Mouse (Mus musculus) lung, adult 2 months (tissue): ENCODE data around the gene Axl. TPM values are rescaled to one million over a fixed set of nuclear protein-coding genes. Genes with fewer than 3 reads are reported as not detected.

Experiments
- DNase-seq: peaks from one replicate; pipeline ENCODE4 v3.0.0; 2022
- H3K4me1 ChIP-seq: fragments of 200-500 bp; 2 replicates; pipeline ENCODE4 v1.6.1; 2011; ENCODE audit warnings: low read length; ENCODE audit not compliant: control insufficient read depth, insufficient read depth
- H3K4me3 ChIP-seq: fragments of 200-500 bp; replicated peaks from 2 replicates; pipeline ENCODE3; 2011; ENCODE audit warnings: low read depth, mild to moderate bottlenecking, control low read depth, low read length; ENCODE audit errors: extremely low read depth
- CTCF ChIP-seq: fragments of 200-500 bp; IDR thresholded peaks from 2 replicates; pipeline ENCODE4 v1.5.1; 2011; ENCODE audit warnings: mild to moderate bottlenecking, low read length, control low read depth; ENCODE audit not compliant: insufficient read depth
- POLR2A ChIP-seq: fragments of 200-500 bp; IDR thresholded peaks from 2 replicates; pipeline ENCODE4 v1.6.1; 2011; ENCODE audit warnings: low read depth, mild to moderate bottlenecking, control low read depth, low read length, borderline replicate concordance; ENCODE audit errors: extremely low read depth
- WGBS: fragments of 180-500 bp; shearing (Covaris S2); methylation state at CpG from one replicate; pipeline ENCODE4 v1.1.7; 2018; 5-methylcytosine and 5-hydroxymethylcytosine counted together
- polyA plus RNA-seq: library from polyadenylated mRNA; depleted of rRNA; stranded (reverse); fragments of >200 nt; gene quantifications from 2 replicates; pipeline ENCODE4 v1.2.3, GENCODE M21; 2012; rRNA removed

The Axl gene
- polyA plus RNA-seq, 1 experiment: 92.0 TPM

GRCm38 (mm10) chr7:25718788-25719417 is 69.6 kb downstream of the Axl start, which contains the start of gene Ccdc97:
TSS of gene Ccdc97 (minus strand) at chr7:25719088.
- TF ChIP-seq POLR2A (peak; percentile 81; the same call in 1 of the 2 replicates), CTCF (no peak)
- peaks cover 9% of the 10 kb centered on the region for H3K4me1 ChIP-seq
- DNase-seq: peak; percentile 90
- WGBS: 3% methylated on average over 32 of the region's 32 CpGs
- peak within 1 kb of the TSS; percentile 79 for H3K4me3 ChIP-seq

GRCm38 (mm10) chr7:25717478-25717877 is 71.0 kb downstream of the Axl start:
- 93% methylated on average over 3 of the region's 3 CpGs for WGBS
- peaks cover 9% of the 10 kb centered on the region for H3K4me1 ChIP-seq
- DNase-seq: no peak
- TF ChIP-seq POLR2A (no peak), CTCF (no peak)
- no peak overlapping the region for H3K4me3 ChIP-seq

GRCm38 (mm10) chr7:25715731-25716271 is 72.7 kb downstream of the Axl start:
- no peak for DNase-seq
- WGBS: 95% methylated on average over 22 of the region's 22 CpGs
- TF ChIP-seq POLR2A: no peak
- no peak for TF ChIP-seq CTCF
- H3K4me1 ChIP-seq: peaks cover 10% of the 10 kb centered on the region
- H3K4me3 ChIP-seq: no peak overlapping the region

GRCm38 (mm10) chr7:25714581-25714980 is 73.9 kb downstream of the Axl start:
- WGBS: 93% methylated on average over 8 of the region's 8 CpGs
- Histone ChIP-seq H3K4me3 (no peak overlapping the region), H3K4me1 (peaks cover 20% of the 10 kb centered on the region)
- no peak for TF ChIP-seq POLR2A
- DNase-seq: no peak

- no peak for TF ChIP-seq POLR2A
- TF ChIP-seq CTCF: no peak
- WGBS: 87% methylated on average over 9 of the region's 9 CpGs
- no peak overlapping the region for H3K4me3 ChIP-seq
- H3K4me1 ChIP-seq: peaks cover 15% of the 10 kb centered on the region
- DNase-seq: no peak
Observed at GRCm38 (mm10) chr7:25712801-25713200, 75.7 kb downstream of the Axl start.

GRCm38 (mm10) chr7:25711731-25712197 is 76.7 kb downstream of the Axl start:
- TF ChIP-seq POLR2A (no peak), CTCF (no peak)
- WGBS: 43% methylated on average over 7 of the region's 7 CpGs
- no peak overlapping the region for H3K4me3 ChIP-seq
- peaks cover 22% of the 10 kb centered on the region for H3K4me1 ChIP-seq
- DNase-seq: no peak

- no peak for TF ChIP-seq POLR2A
- TF ChIP-seq CTCF: no peak
- DNase-seq: no peak
- Histone ChIP-seq H3K4me3 (no peak overlapping the region), H3K4me1 (peaks cover 25% of the 10 kb centered on the region)
- WGBS: 65% methylated on average over 5 of the region's 5 CpGs
Observed at GRCm38 (mm10) chr7:25711165-25711564, 77.3 kb downstream of the Axl start.

GRCm38 (mm10) chr7:25710519-25711130 is 77.9 kb downstream of the Axl start:
- 8% methylated on average over 7 of the region's 7 CpGs for WGBS
- peaks cover 29% of the 10 kb centered on the region for H3K4me1 ChIP-seq
- no peak overlapping the region for H3K4me3 ChIP-seq
- DNase-seq: no peak
- TF ChIP-seq POLR2A (peak; percentile 12; the same call in 1 of the 2 replicates), CTCF (no peak)

- H3K4me1 ChIP-seq: peaks cover 29% of the 10 kb centered on the region
- H3K4me3 ChIP-seq: no peak overlapping the region
- WGBS: 15% methylated on average over 12 of the region's 12 CpGs
- TF ChIP-seq POLR2A (no peak), CTCF (no peak)
- DNase-seq: no peak
Observed at GRCm38 (mm10) chr7:25709961-25710360, 78.5 kb downstream of the Axl start.

GRCm38 (mm10) chr7:25707581-25708292 is 80.8 kb downstream of the Axl start:
- TF ChIP-seq POLR2A: no peak; the same call in 1 of the 2 replicates
- no peak for TF ChIP-seq CTCF
- 24% methylated on average over 15 of the region's 15 CpGs for WGBS
- DNase-seq: peak; percentile 48
- Histone ChIP-seq H3K4me1 (peaks cover 29% of the 10 kb centered on the region), H3K4me3 (peak overlapping the region; percentile 0)

Other genes starting within 250 kb of the Axl start
- 0.04 TPM in 1 of 2 replicates, not detected in the other for gene Ceacam2, start 248.8 kb downstream of the Axl start, polyA plus RNA-seq
- gene Erich4, start 172.8 kb downstream of the Axl start, polyA plus RNA-seq: not detected in 2 replicates
- gene Dmac2, start 169.3 kb downstream of the Axl start, polyA plus RNA-seq: 36.3 and 40.9 TPM in 2 replicates
- gene B3gnt8, start 162.1 kb downstream of the Axl start, polyA plus RNA-seq: 15.5 and 15.8 TPM in 2 replicates
- gene Bckdha, start 129.7 kb downstream of the Axl start, polyA plus RNA-seq: 140 and 143 TPM in 2 replicates
- gene Exosc5, start 129.5 kb downstream of the Axl start, polyA plus RNA-seq: 53.1 and 60.8 TPM in 2 replicates
- gene Tmem91, start 113.5 kb downstream of the Axl start, polyA plus RNA-seq: 0.37 and 0.86 TPM in 2 replicates
- 51.7 and 53.4 TPM in 2 replicates for gene B9d2, start 107.9 kb downstream of the Axl start, polyA plus RNA-seq
- 68.3 and 71.1 TPM in 2 replicates for gene Tgfb1, start 101.7 kb downstream of the Axl start, polyA plus RNA-seq
- gene Ccdc97, start 69.6 kb downstream of the Axl start, polyA plus RNA-seq: 60.0 and 69.2 TPM in 2 replicates
- 43.8 and 49.9 TPM in 2 replicates for gene Hnrnpul1, start 33.9 kb downstream of the Axl start, polyA plus RNA-seq
- 116 and 135 TPM in 2 replicates for gene Cyp2s1, start 28.2 kb upstream of the Axl start, polyA plus RNA-seq
- gene Cyp2b10, start 108.9 kb upstream of the Axl start, polyA plus RNA-seq: 120 and 161 TPM in 2 replicates